Mouse (Mus musculus): ENCODE results near the gene Lama5. TPM values are rescaled to one million over a fixed set of nuclear protein-coding genes. Genes with fewer than 3 reads are reported as not detected.

Gene Lama5
- polyA plus RNA-seq, 1 experiment = 83.3 TPM

DNA sequence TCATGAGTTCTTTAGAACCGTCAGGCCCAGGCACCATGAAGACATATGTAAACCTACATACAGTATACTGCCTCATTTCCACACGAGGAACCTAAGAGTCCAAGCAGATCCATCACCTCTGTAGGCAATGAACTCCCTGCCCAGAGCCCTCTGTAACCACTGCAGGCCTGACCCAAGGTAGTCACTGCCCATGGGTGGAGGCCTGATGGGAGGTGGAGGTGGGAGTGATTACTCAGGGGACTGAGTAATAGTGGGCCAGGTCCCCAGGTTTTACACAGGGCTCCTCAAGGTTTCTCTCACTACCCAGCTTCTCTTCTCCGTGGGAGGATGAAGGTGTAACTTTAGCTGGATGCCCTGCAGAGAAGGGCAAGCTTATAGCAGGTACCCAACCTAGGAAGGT is 3.5 kb upstream of the Lama5 start:
- no peak for DNase-seq
- Histone ChIP-seq H3K27ac (ENCODE audit: insufficient read depth, low read depth, low read length) (no peak overlapping the region), H3K36me3 (ENCODE audit: control insufficient read depth, insufficient read depth, low read length) (no peaks in the 10 kb centered on the region), H3K4me1 (ENCODE audit: control insufficient read depth, insufficient read depth, low read length) (peaks cover 16% of the 10 kb centered on the region), H3K27me3 (replicated peaks; ENCODE audit: control insufficient read depth, insufficient read depth, low read length) (no peaks in the 10 kb centered on the region), H3K4me3 (ENCODE audit: insufficient read depth, low read depth, low read length) (no peak overlapping the region)
- WGBS = 80% methylated on average over 3 of the region's 3 CpGs
- TF ChIP-seq CTCF (conservative IDR thresholded peaks at IDR 0.05; ENCODE audit: insufficient read depth, insufficient read length, low read depth, low read length) (no peak), POLR2A (IDR thresholded peaks at IDR 0.05; ENCODE audit: low read depth, low read length) (no peak)

DNA sequence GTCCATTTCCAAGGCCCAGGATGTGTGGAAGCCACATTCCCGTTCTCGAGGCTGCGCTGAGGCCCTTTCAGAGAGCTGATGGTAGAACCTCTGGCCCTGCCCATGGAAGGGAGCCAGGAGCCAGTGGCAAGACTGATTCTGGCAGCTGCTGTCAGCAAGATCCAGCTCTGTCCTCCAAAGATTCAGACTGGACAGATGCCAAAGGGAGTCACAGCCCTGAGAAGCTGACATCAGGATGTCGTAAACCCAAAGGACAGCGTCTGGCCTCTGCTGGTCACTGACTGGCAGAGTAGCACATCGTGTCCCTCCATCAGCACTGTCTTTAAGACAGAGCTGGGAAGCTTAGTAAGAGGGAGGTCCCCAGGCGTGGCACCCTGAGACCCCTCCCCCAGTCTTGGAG is 2.9 kb upstream of the Lama5 start:
- H3K27ac ChIP-seq (ENCODE audit: insufficient read depth, low read depth, low read length) = peak overlapping the region; percentile 75; the same call in 1 of the 2 replicates
- 26% methylated on average over 7 of the region's 7 CpGs for WGBS
- H3K27me3 ChIP-seq (replicated peaks; ENCODE audit: control insufficient read depth, insufficient read depth, low read length) = no peaks in the 10 kb centered on the region
- H3K4me3 ChIP-seq (ENCODE audit: insufficient read depth, low read depth, low read length) = no peak overlapping the region
- peaks cover 16% of the 10 kb centered on the region for H3K4me1 ChIP-seq (ENCODE audit: control insufficient read depth, insufficient read depth, low read length)
- TF ChIP-seq POLR2A (IDR thresholded peaks at IDR 0.05; ENCODE audit: low read depth, low read length) (no peak), CTCF (conservative IDR thresholded peaks at IDR 0.05; ENCODE audit: insufficient read depth, insufficient read length, low read depth, low read length) (peak; percentile 15; the same call in 1 of the 2 replicates)
- DNase-seq = peak; percentile 91
- H3K36me3 ChIP-seq (ENCODE audit: control insufficient read depth, insufficient read depth, low read length) = no peaks in the 10 kb centered on the region

DNA sequence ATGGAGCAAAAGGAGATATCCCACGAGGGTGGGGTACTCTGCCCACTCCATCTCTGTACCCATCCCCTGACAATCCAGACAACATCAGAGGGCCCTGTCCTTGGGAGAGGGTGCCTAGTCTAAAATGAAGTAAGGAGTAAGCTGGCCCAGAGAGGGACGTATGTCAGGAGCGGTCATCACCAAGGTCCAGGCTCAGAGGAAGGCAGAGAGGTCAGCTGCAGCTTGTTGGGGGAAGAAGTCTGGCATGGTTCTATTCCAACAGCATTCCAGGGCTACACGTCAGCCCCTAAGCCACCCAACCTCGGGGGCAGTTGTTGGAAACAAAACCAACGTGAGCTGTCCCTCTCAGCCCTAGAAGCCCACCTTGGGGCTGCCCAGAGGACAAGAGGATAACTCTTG is 2.4 kb upstream of the Lama5 start:
- WGBS = 51% methylated on average over 6 of the region's 6 CpGs
- Histone ChIP-seq H3K27ac (ENCODE audit: insufficient read depth, low read depth, low read length) (peak overlapping the region; percentile 75), H3K36me3 (ENCODE audit: control insufficient read depth, insufficient read depth, low read length) (no peaks in the 10 kb centered on the region), H3K4me1 (ENCODE audit: control insufficient read depth, insufficient read depth, low read length) (peaks cover 17% of the 10 kb centered on the region), H3K27me3 (replicated peaks; ENCODE audit: control insufficient read depth, insufficient read depth, low read length) (no peaks in the 10 kb centered on the region), H3K4me3 (ENCODE audit: insufficient read depth, low read depth, low read length) (no peak overlapping the region)
- peak; percentile 23 for DNase-seq
- TF ChIP-seq POLR2A (IDR thresholded peaks at IDR 0.05; ENCODE audit: low read depth, low read length) (no peak), CTCF (conservative IDR thresholded peaks at IDR 0.05; ENCODE audit: insufficient read depth, insufficient read length, low read depth, low read length) (no peak)

- WGBS = 4% methylated on average over 21 of the region's 21 CpGs
- Histone ChIP-seq H3K27ac (ENCODE audit: insufficient read depth, low read depth, low read length) (peak overlapping the region; percentile 75), H3K4me1 (ENCODE audit: control insufficient read depth, insufficient read depth, low read length) (peaks cover 23% of the 10 kb centered on the region), H3K4me3 (ENCODE audit: insufficient read depth, low read depth, low read length) (peak overlapping the region; percentile 45), H3K36me3 (ENCODE audit: control insufficient read depth, insufficient read depth, low read length) (no peaks in the 10 kb centered on the region), H3K27me3 (replicated peaks; ENCODE audit: control insufficient read depth, insufficient read depth, low read length) (no peaks in the 10 kb centered on the region)
- DNase-seq = peak; percentile 87
- TF ChIP-seq POLR2A (IDR thresholded peaks at IDR 0.05; ENCODE audit: low read depth, low read length) (no peak), CTCF (conservative IDR thresholded peaks at IDR 0.05; ENCODE audit: insufficient read depth, insufficient read length, low read depth, low read length) (peak; percentile 75)
Observed at GRCm38 (mm10) chr2:180227262-180228059, 1.8 kb upstream of the Lama5 start.

GRCm38 (mm10) chr2:180225044-180225761 is 456 bp downstream of the Lama5 start:
- peak; percentile 66 for DNase-seq
- Histone ChIP-seq H3K4me1 (ENCODE audit: control insufficient read depth, insufficient read depth, low read length) (peaks cover 40% of the 10 kb centered on the region), H3K4me3 (ENCODE audit: insufficient read depth, low read depth, low read length) (peak overlapping the region; percentile 69), H3K27me3 (replicated peaks; ENCODE audit: control insufficient read depth, insufficient read depth, low read length) (no peaks in the 10 kb centered on the region), H3K27ac (ENCODE audit: insufficient read depth, low read depth, low read length) (peak overlapping the region; percentile 57), H3K36me3 (ENCODE audit: control insufficient read depth, insufficient read depth, low read length) (no peaks in the 10 kb centered on the region)
- TF ChIP-seq POLR2A (IDR thresholded peaks at IDR 0.05; ENCODE audit: low read depth, low read length) (no peak), CTCF (conservative IDR thresholded peaks at IDR 0.05; ENCODE audit: insufficient read depth, insufficient read length, low read depth, low read length) (no peak)
- WGBS = under 1% methylated on average over 55 of the region's 55 CpGs

DNA sequence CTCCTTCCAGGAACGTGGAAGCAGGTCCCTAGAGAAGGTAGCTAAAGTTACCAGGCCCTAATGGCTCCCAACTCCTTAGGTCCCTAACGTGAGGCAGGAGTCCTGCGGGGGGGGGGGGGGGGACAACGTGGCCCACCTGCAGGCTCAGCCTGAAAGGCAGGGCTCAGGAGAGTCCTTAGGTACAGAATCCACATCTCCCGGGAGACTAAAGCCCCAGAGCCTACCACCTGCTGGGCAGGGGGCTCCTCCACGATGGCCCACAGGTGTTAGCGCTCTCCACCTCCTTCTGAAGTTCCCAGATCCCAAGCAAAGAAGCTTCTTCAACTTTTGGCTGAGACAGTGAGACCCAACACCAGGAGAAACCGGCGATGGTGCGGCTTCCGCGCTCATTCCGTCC is 1.0 kb downstream of the Lama5 start:
- Histone ChIP-seq H3K27me3 (replicated peaks; ENCODE audit: control insufficient read depth, insufficient read depth, low read length) (no peaks in the 10 kb centered on the region), H3K36me3 (ENCODE audit: control insufficient read depth, insufficient read depth, low read length) (no peaks in the 10 kb centered on the region), H3K4me3 (ENCODE audit: insufficient read depth, low read depth, low read length) (peak overlapping the region; percentile 69), H3K27ac (ENCODE audit: insufficient read depth, low read depth, low read length) (peak overlapping the region; percentile 29), H3K4me1 (ENCODE audit: control insufficient read depth, insufficient read depth, low read length) (peaks cover 46% of the 10 kb centered on the region)
- TF ChIP-seq POLR2A (IDR thresholded peaks at IDR 0.05; ENCODE audit: low read depth, low read length) (no peak), CTCF (conservative IDR thresholded peaks at IDR 0.05; ENCODE audit: insufficient read depth, insufficient read length, low read depth, low read length) (no peak)
- 7% methylated on average over 13 of the region's 13 CpGs for WGBS
- DNase-seq = no peak

GRCm38 (mm10) chr2:180222250-180222649 is 3.4 kb downstream of the Lama5 start:
- TF ChIP-seq POLR2A (IDR thresholded peaks at IDR 0.05; ENCODE audit: low read depth, low read length) = no peak
- no peak; the same call in 1 of the 2 replicates for TF ChIP-seq CTCF (conservative IDR thresholded peaks at IDR 0.05; ENCODE audit: insufficient read depth, insufficient read length, low read depth, low read length)
- H3K4me1 ChIP-seq (ENCODE audit: control insufficient read depth, insufficient read depth, low read length) = peaks cover 56% of the 10 kb centered on the region
- peak overlapping the region; percentile 61; the same call in 1 of the 2 replicates for H3K27ac ChIP-seq (ENCODE audit: insufficient read depth, low read depth, low read length)
- WGBS = 22% methylated on average over 6 of the region's 6 CpGs
- H3K27me3 ChIP-seq (replicated peaks; ENCODE audit: control insufficient read depth, insufficient read depth, low read length) = no peaks in the 10 kb centered on the region
- peak; percentile 54 for DNase-seq
- H3K36me3 ChIP-seq (ENCODE audit: control insufficient read depth, insufficient read depth, low read length) = no peaks in the 10 kb centered on the region
- no peak overlapping the region for H3K4me3 ChIP-seq (ENCODE audit: insufficient read depth, low read depth, low read length)
